Mouse (Mus musculus): ENCODE data around the gene Cnnm3.

The Cnnm3 gene

GRCm38 (mm10) chr1:36558031-36558993 is 46.6 kb downstream of the Cnnm3 start, which contains the start of gene Sema4c:
Sema4c (minus strand) TSS chr1:36558349.
- DNase-seq = peak; percentile 86 to 89

- DNase-seq = no peak
Measured at GRCm38 (mm10) chr1:36559256-36559655, 47.6 kb downstream of the Cnnm3 start.

DNA sequence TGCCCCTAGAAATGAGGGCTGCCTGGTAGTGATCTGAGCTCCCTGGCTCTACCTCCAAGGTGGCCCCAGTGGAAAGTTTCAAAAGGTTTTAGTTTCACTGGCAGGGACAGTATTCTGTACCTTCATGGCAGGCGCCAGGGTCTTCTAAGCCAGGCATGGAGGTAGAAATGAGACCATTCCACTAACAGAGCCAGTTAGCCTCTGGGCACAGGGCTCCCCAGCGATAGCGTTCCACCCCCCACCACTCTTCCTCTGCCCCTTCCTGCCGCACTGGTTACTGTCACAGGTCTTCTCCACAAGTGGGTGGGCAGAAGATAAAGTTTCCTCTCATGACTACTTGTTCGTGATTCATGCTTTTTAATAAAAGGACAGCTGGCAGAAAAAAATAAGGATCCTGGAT is 48.2 kb downstream of the Cnnm3 start:
- no peak for DNase-seq

DNA sequence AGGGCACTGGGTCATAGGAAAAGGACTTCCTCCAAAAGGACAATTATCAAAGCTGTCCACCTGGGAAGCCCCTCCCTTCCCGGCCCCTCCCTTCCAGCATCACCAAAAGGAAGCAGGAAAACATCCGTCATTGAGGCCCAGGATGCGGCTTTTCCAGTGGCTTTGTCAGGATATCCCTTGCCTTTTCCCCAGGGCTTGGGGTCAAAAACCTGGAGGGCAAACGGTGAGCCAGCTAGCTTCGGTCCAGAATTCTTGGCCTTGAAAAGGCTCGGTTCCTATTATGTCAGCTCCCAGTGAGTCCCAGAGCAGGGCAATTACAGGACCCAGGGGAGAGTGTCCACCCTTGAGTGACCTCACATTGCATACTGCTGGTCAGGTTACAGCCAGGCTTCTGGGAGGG is 49.2 kb downstream of the Cnnm3 start:
- DNase-seq = no peak

- DNase-seq = no peak
Measured at GRCm38 (mm10) chr1:36562388-36562787, 50.7 kb downstream of the Cnnm3 start.

GRCm38 (mm10) chr1:36563197-36563596 is 51.5 kb downstream of the Cnnm3 start:
- DNase-seq = no peak

GRCm38 (mm10) chr1:36563632-36564031 is 52.0 kb downstream of the Cnnm3 start:
- no peak for DNase-seq

DNA sequence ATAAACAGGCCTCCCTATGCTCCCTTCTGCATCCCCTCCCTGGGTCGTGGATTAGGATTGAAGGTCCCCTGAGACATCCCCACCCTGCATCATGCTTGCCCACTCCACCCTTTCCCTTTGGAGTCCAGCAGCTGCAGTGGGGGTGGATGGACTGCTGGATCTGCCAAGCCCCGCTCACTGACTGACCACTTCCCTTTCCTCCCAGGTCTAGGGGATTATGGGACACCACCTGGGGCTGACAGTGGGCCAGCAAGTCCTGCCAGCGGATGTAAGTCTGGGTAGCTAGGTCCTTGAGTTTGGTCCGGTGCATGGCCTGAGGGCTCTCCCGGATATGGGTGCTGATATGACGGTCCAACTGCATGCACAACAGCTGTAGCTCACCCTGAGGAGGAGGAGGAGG is 52.4 kb downstream of the Cnnm3 start:
- DNase-seq = no peak

DNA sequence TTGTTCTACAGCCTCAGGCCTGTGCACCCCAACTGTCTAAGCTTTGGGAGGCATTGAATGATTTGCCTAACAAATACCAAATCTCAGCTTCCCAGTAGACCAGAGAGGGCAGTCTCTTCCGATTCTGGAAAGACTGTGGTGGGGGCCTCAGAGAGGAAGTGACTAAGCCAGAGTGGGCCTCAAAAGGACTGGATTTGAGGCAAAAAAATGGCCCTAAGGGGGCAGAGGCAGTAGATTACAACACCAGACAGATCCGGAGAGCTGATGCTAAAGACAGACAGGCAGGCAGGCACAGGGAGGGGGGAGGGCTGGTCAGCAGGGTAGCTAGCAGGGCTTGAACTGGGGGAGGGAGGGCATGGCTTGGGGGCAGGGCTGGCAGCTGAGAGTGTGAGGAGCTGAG is 54.8 kb downstream of the Cnnm3 start:
- no peak for DNase-seq

- no peak for DNase-seq
Measured at GRCm38 (mm10) chr1:36567818-36568603, 56.3 kb downstream of the Cnnm3 start.

DNA sequence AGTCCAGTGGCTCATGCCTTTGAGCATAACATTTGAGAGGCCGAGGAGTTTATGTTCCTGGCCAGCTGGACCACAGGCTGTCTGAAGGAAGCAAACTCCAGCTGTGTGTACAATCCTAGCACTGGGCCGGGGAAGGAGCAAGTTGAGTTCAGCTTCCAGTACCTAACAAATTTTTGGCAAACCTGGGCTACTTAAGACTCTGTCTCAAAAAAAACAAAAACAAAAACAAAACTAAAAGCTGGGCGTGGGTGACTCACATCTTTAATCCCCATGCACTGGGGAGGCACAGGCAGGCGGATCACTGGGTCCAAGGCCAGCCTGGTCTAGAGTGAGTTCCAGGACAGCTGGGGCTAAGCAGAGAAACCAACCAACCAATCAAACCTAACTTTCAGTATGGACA is 57.1 kb downstream of the Cnnm3 start:
- peak in 1 of 2 experiments; percentile 44 for DNase-seq

GRCm38 (mm10) chr1:36569694-36570276 is 58.1 kb downstream of the Cnnm3 start:
- DNase-seq = peak in 1 of 2 experiments; percentile 55

- no peak for DNase-seq
Measured at GRCm38 (mm10) chr1:36570320-36570719, 58.7 kb downstream of the Cnnm3 start.

GRCm38 (mm10) chr1:36571627-36572026 is 60.0 kb downstream of the Cnnm3 start:
- DNase-seq = peak; percentile 76 to 86

DNA sequence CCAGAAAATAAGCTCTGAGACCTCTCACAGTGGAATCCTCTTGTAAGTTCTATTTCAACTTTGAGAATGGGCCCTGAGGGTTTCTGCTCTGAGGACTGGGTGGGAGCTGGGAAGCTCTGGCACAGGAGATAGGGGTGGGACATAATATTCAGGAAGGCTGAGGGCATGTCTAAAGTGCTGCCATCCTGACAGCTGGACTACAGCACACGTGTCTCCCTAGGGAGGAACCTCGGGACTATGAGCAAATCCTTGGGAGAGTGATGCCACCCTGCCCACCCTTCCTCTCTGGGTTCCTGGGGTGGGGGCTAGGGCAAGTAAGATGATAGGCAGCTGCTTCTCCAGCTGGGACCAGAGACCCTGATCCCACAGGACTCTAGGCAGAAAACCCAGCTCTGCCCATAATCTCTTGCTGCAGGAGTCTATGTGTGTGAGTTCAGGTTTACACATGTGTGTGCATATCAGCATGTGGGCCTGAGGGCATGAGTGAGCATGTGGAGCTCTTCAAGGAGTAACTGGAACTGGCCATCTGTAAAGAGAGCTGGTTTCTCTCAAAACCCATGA is 60.6 kb downstream of the Cnnm3 start:
- no peak for DNase-seq

- no peak for DNase-seq
Measured at GRCm38 (mm10) chr1:36572709-36573108, 61.0 kb downstream of the Cnnm3 start.

GRCm38 (mm10) chr1:36573524-36573923 is 61.9 kb downstream of the Cnnm3 start:
- peak in 1 of 2 experiments; percentile 55 for DNase-seq

DNA sequence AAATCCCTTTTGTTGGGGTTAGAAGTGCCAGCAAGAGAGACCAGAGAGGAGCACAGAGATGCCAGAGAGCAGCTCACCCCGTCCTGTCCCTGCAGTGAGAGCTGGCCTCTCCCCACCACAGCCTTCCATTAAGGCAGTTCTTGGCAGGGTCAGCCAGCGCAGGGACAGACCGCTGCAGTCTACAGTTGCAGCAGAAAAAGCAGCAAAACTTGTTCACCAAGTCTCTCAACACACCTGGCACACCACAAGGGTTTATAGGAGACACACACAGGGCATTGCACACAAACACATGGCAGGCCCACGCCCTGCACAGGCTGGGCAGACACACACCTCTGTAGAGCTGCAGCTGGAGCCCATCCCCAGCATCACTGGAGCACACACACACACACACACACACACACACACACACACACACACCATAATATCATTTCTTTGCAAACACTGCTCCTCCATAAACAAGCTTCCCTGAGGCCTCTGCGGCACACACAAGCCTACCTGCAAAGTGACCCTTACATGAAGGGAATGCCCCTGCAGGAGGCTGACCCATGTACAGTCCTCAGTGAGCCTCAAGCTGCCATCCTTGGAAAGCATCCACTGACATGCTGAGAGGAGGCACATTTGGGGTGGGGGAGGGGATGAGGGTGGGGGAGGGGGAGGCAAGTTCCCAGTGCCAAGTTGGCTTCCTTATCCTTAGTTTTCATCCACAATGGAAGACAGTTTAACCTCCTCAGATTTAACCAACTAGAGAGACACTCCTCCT is 62.7 kb downstream of the Cnnm3 start:
- no peak for DNase-seq

GRCm38 (mm10) chr1:36575347-36575746 is 63.7 kb downstream of the Cnnm3 start:
- DNase-seq = no peak

DNA sequence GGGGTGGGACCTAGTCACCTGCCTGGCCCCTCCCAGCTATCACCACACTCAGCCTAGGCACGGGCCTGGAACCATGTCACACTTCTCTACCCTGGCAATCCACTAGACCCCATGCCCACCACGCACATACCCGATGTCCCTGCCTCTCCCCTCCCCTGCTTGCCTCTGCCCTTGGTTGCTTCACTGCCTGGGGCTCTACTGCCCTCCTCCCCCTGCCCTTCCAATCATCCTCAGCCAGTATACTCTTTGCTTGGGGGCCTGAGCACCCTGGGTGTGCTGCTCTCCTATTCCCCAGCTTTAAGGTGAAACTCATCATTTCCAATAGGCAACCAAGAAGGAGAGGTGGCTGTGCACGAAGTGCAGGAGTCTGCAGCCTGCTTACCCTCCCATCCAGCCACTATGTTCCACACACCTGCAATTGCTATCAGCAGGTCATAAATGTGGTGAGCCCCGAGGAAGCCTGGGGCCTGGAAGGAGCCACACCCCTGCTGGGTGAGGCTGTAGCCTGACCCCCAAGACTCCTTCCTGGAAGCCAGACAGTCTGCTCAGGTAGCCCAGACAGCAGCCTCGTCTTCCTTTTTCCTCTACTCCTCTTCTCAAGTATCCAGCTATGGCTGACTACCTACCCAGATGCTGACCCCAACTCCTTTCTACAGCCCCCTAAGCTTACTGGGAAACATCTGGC is 65.5 kb downstream of the Cnnm3 start:
- no peak for DNase-seq

Data from lung, postnatal 4 days (tissue).